Mouse (Mus musculus): ENCODE measurements around the gene Arhgef6. TPM values are rescaled to one million over a fixed set of nuclear protein-coding genes. Genes with fewer than 3 reads are reported as not detected.
A peak's percentile ranks its signal among the peaks of the same experiment; 100 is the strongest.

Gene Arhgef6
- polyA plus RNA-seq, 1 experiment from 2014 or later: 9.4 TPM

DNA sequence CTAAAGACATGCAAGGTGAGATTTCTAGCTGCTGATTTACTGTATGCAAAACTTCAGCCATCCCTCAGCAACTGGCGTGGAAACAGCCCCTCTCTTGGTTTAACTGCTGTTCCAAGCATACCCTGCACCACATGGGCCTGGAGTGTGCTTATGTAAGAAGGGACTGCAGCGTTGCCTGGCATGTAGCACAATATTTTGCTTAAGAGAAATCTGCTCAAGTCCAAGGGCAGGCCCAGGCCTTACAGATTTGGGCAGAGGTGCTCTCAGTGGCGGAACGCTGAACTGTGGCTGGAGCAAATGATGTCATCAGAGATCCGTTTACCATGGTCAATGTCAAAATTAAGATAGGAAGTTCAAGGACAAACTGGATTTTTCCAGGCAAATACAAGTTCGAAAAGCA is 13.6 kb downstream of the Arhgef6 start:
- Histone ChIP-seq H3K4me1 (ENCODE audit: control insufficient read depth, insufficient read depth, low read length) (no peaks in the 10 kb centered on the region), H3K4me2 (ENCODE audit: low read length) (no peak overlapping the region), H3K27ac (replicated peaks; ENCODE audit: low read depth, low read length) (no peak overlapping the region), H3K4me3 (replicated peaks; ENCODE audit: low read depth, low read length) (no peak overlapping the region), H3K36me3 (ENCODE audit: control insufficient read depth, insufficient read depth, low read length) (no peaks in the 10 kb centered on the region), H3K9me3 (ENCODE audit: control insufficient read depth, low read length) (no peaks in the 10 kb centered on the region), H3K9ac (replicated peaks; ENCODE audit: low read length) (no peak overlapping the region), H3K27me3 (ENCODE audit: control insufficient read depth, insufficient read depth, low read length) (no peaks in the 10 kb centered on the region)
- WGBS: 80% methylated on average over 6 of the region's 6 CpGs
- DNase-seq (no peak), ATAC-seq (ENCODE audit: low FRiP score, low TSS enrichment) (no peak)

DNA sequence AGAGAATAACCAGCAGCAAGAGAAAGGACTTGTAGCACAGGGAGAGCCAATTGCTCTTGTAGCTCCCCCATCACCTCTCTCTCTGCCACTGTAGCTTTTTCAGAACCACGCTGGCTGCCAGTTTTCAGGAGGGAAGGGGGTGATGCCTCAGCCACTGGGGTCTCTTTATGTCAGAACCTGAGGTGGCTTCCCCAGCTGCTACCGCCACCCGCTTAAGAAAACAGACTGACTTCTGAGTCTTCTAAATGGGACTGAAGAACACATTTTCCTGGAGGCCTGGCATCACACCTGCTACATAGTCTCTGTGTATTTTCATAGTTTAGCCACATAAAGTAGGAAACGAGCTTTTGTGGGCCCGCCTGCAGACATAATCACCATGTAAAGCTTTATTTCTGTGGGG is 26.5 kb downstream of the Arhgef6 start:
- H3K4me1 ChIP-seq (ENCODE audit: control insufficient read depth, insufficient read depth, low read length): no peaks in the 10 kb centered on the region
- WGBS: 81% methylated on average over 5 of the region's 5 CpGs
- ATAC-seq (ENCODE audit: low FRiP score, low TSS enrichment): no peak

DNA sequence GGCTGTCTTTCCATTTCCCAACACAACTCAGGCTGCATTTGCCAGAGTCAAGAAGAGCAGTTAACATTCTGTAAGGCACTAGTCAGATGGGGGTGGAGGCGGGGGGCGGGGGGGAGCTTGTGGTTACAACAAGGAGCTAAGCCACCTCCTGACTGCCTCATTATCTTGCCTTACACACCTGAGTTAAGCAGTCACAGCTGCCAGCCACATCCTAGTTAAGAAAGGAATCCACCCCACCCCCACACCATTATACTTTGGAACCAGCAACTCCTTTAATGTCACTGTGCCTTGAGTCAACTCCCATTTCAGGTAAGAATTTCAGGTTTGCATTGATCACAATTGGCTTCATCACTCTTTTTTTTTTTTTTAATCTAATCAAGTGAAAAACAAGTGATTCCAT is 28.5 kb downstream of the Arhgef6 start:
- no peak overlapping the region for H3K4me2 ChIP-seq (ENCODE audit: low read length)
- H3K9me3 ChIP-seq (ENCODE audit: control insufficient read depth, low read length): no peaks in the 10 kb centered on the region
- H3K4me3 ChIP-seq (replicated peaks; ENCODE audit: low read depth, low read length): no peak overlapping the region
- 76% methylated on average over 2 of the region's 2 CpGs for WGBS
- DNase-seq (no peak), ATAC-seq (ENCODE audit: low FRiP score, low TSS enrichment) (no peak)
- H3K36me3 ChIP-seq (ENCODE audit: control insufficient read depth, insufficient read depth, low read length): no peaks in the 10 kb centered on the region
- no peak overlapping the region for H3K27ac ChIP-seq (replicated peaks; ENCODE audit: low read depth, low read length)
- H3K4me1 ChIP-seq (ENCODE audit: control insufficient read depth, insufficient read depth, low read length): no peaks in the 10 kb centered on the region
- no peak overlapping the region for H3K9ac ChIP-seq (replicated peaks; ENCODE audit: low read length)
- H3K27me3 ChIP-seq (ENCODE audit: control insufficient read depth, insufficient read depth, low read length): no peaks in the 10 kb centered on the region

More for the DNA sequence above, 26.5 kb downstream of the Arhgef6 start:
- Histone ChIP-seq H3K36me3 (ENCODE audit: control insufficient read depth, insufficient read depth, low read length) (no peaks in the 10 kb centered on the region), H3K4me2 (ENCODE audit: low read length) (no peak overlapping the region), H3K9me3 (ENCODE audit: control insufficient read depth, low read length) (no peaks in the 10 kb centered on the region), H3K4me3 (replicated peaks; ENCODE audit: low read depth, low read length) (no peak overlapping the region), H3K27ac (replicated peaks; ENCODE audit: low read depth, low read length) (no peak overlapping the region), H3K27me3 (ENCODE audit: control insufficient read depth, insufficient read depth, low read length) (no peaks in the 10 kb centered on the region), H3K9ac (replicated peaks; ENCODE audit: low read length) (no peak overlapping the region)
- DNase-seq: no peak

DNA sequence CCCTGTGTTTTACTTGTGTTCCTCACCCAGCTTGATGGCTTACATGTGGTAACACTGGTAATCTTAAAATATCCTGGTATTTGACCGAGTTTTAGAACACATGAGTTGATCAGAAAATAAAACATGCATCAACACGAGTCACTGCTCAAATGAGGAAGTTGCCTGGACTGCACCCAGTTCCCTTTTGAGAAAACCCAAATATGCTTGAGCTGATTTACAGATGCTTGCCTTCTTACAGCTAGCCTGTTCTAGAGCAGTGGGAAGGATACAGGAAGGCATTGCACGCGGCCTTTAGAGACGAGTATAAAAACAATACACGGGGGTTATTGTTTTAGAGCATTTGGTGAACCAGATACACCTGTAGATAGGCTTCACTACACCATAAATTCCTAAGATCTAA is 31.8 kb downstream of the Arhgef6 start:
- H3K4me1 ChIP-seq (ENCODE audit: control insufficient read depth, insufficient read depth, low read length): no peaks in the 10 kb centered on the region
- no peak overlapping the region for H3K9ac ChIP-seq (replicated peaks; ENCODE audit: low read length)
- ATAC-seq (ENCODE audit: low FRiP score, low TSS enrichment) (no peak), DNase-seq (no peak)
- H3K4me2 ChIP-seq (ENCODE audit: low read length): no peak overlapping the region
- 87% methylated on average over 6 of the region's 6 CpGs for WGBS
- no peak overlapping the region for H3K27ac ChIP-seq (replicated peaks; ENCODE audit: low read depth, low read length)
- H3K4me3 ChIP-seq (replicated peaks; ENCODE audit: low read depth, low read length): no peak overlapping the region
- H3K27me3 ChIP-seq (ENCODE audit: control insufficient read depth, insufficient read depth, low read length): no peaks in the 10 kb centered on the region
- no peaks in the 10 kb centered on the region for H3K9me3 ChIP-seq (ENCODE audit: control insufficient read depth, low read length)
- no peaks in the 10 kb centered on the region for H3K36me3 ChIP-seq (ENCODE audit: control insufficient read depth, insufficient read depth, low read length)

DNA sequence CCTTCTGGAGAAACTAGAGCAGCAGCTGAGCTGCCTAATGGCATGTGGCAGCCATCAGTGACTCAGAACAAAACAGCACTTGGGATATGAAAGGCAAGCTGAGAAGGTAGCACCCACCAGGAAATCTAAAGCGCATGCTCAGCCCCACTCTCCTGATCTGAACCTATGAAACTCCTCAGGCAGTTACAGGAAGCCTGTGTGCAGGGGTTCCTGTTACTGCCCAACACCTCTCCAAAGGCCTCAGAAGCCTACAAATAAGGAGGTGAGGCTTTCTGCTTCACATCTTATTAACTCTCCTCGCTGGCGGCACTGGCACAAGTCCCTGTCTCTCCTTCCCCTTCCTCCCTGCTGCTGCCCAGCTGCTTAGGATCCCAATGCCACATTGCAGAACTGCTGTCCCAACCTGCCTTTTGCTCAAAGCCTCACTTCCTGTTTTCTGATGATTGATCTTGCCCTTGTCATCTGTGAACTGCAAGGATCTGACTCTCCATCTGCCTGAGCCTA is 33.7 kb downstream of the Arhgef6 start:
- Histone ChIP-seq H3K36me3 (ENCODE audit: control insufficient read depth, insufficient read depth, low read length) (no peaks in the 10 kb centered on the region), H3K27ac (replicated peaks; ENCODE audit: low read depth, low read length) (no peak overlapping the region), H3K9ac (replicated peaks; ENCODE audit: low read length) (no peak overlapping the region), H3K27me3 (ENCODE audit: control insufficient read depth, insufficient read depth, low read length) (no peaks in the 10 kb centered on the region), H3K9me3 (ENCODE audit: control insufficient read depth, low read length) (no peaks in the 10 kb centered on the region), H3K4me1 (ENCODE audit: control insufficient read depth, insufficient read depth, low read length) (no peaks in the 10 kb centered on the region), H3K4me3 (replicated peaks; ENCODE audit: low read depth, low read length) (no peak overlapping the region), H3K4me2 (ENCODE audit: low read length) (no peak overlapping the region)
- ATAC-seq (ENCODE audit: low FRiP score, low TSS enrichment) (no peak), DNase-seq (no peak)
- 89% methylated on average over 3 of the region's 3 CpGs for WGBS

DNA sequence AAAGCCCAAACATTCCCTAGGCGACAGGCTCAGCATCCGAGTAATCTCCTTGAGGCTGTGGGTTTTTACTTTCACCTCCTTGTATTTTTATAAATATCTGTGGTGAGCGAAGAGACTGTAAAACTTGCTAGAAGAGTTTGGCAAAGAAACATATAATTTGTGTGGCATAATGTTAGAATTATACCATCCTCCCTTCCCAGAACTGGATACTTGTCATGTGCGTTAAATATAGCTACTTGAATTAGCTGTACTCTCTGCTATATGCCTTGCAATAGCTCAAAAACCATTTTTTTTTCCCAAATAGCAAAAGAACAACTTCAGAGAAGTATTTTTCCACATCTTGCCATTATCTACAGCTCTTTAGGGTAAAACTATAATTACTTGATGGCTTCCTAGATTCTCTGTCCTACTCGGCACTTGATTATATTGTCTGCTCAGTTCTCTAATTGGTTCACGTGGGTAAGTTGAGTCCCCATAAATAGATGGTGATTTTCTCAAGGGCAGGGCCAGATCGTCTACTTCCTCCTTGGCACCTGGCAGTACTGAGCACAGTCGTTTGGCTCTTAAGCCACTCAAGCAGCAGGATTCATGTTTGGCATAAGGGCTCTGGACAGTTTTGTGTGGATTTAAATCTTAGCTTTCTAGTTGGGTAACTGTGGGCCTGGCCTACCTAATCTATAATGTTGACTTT is 35.2 kb downstream of the Arhgef6 start:
- WGBS: 84% methylated on average over 8 of the region's 8 CpGs
- H3K27ac ChIP-seq (replicated peaks; ENCODE audit: low read depth, low read length): no peak overlapping the region

DNA sequence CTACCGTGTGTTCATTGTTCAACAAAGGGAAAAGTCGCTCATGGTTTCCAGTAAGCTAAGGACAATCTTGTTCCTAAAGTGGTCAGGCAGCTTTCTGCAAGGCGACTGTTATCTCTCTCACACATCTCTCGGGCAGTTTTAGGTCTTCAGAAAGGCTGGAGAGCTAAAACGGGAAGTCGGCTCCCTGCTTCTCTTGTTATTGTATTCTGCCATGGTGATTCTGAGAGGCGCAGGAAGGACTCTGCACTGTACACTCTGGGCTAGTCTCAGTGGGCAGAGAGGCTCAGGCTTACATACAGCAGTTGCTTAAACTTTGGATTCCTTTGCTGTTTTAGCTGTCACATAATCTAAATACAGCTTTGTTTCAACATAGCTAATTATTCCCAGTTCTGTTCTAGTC is 39.6 kb downstream of the Arhgef6 start:
- Histone ChIP-seq H3K4me1 (ENCODE audit: control insufficient read depth, insufficient read depth, low read length) (no peaks in the 10 kb centered on the region), H3K36me3 (ENCODE audit: control insufficient read depth, insufficient read depth, low read length) (no peaks in the 10 kb centered on the region), H3K4me3 (replicated peaks; ENCODE audit: low read depth, low read length) (no peak overlapping the region), H3K27me3 (ENCODE audit: control insufficient read depth, insufficient read depth, low read length) (no peaks in the 10 kb centered on the region), H3K4me2 (ENCODE audit: low read length) (no peak overlapping the region), H3K9me3 (ENCODE audit: control insufficient read depth, low read length) (no peaks in the 10 kb centered on the region), H3K27ac (replicated peaks; ENCODE audit: low read depth, low read length) (no peak overlapping the region), H3K9ac (replicated peaks; ENCODE audit: low read length) (no peak overlapping the region)
- ATAC-seq (ENCODE audit: low FRiP score, low TSS enrichment) (no peak), DNase-seq (no peak)
- 79% methylated on average over 7 of the region's 7 CpGs for WGBS

More for the DNA sequence above, 35.2 kb downstream of the Arhgef6 start:
- Histone ChIP-seq H3K36me3 (ENCODE audit: control insufficient read depth, insufficient read depth, low read length) (no peaks in the 10 kb centered on the region), H3K27me3 (ENCODE audit: control insufficient read depth, insufficient read depth, low read length) (no peaks in the 10 kb centered on the region), H3K9me3 (ENCODE audit: control insufficient read depth, low read length) (no peaks in the 10 kb centered on the region), H3K4me2 (ENCODE audit: low read length) (no peak overlapping the region), H3K4me1 (ENCODE audit: control insufficient read depth, insufficient read depth, low read length) (no peaks in the 10 kb centered on the region), H3K9ac (replicated peaks; ENCODE audit: low read length) (no peak overlapping the region), H3K4me3 (replicated peaks; ENCODE audit: low read depth, low read length) (no peak overlapping the region)
- DNase-seq (no peak), ATAC-seq (ENCODE audit: low FRiP score, low TSS enrichment) (no peak)

DNA sequence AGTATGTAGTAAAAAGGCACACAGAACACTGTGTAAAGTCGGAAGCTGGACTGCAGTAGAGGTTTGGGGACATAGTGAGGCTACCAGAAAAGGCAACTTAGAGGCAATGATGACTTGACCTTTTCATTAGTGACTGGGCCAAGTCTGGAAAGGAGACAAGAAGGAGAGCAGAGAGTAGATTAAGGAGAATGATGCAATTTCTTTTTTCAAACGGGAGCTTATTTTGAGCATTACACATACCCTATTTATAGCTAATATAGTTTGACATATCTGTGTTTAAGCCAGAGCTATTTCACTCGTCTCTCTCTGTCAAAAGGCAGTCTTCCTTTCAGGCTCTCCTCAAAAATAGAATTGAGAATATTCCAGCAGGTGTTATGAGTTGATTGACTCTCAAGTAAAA is 50.1 kb downstream of the Arhgef6 start:
- no peaks in the 10 kb centered on the region for H3K27me3 ChIP-seq (ENCODE audit: control insufficient read depth, insufficient read depth, low read length)
- no peaks in the 10 kb centered on the region for H3K4me1 ChIP-seq (ENCODE audit: control insufficient read depth, insufficient read depth, low read length)
- H3K27ac ChIP-seq (replicated peaks; ENCODE audit: low read depth, low read length): no peak overlapping the region
- no peak for ATAC-seq (ENCODE audit: low FRiP score, low TSS enrichment)
- WGBS: 70% methylated on average over 3 of the region's 3 CpGs
- no peak overlapping the region for H3K4me2 ChIP-seq (ENCODE audit: low read length)
- no peaks in the 10 kb centered on the region for H3K36me3 ChIP-seq (ENCODE audit: control insufficient read depth, insufficient read depth, low read length)
- H3K9me3 ChIP-seq (ENCODE audit: control insufficient read depth, low read length): no peaks in the 10 kb centered on the region
- no peak for DNase-seq
- H3K9ac ChIP-seq (replicated peaks; ENCODE audit: low read length): no peak overlapping the region
- H3K4me3 ChIP-seq (replicated peaks; ENCODE audit: low read depth, low read length): no peak overlapping the region

DNA sequence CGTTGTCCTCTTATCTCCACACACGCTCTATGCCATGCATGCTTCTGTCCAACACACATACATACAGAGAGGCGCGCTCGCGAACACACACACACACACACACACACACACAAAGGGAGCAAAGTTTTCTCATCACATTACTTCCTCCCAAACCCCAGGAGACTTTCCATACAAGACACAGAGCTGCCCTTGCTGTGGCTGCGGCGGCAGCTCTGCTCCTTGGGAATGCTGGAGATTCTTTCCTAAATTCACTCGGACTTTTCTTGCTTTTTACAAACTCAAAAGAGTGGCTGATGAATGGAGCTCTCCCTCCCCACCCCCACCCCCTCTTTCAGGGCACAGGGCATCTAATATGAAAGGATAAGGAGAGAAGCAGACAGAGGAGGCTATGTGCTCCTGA is 52.2 kb downstream of the Arhgef6 start:
- Histone ChIP-seq H3K27ac (replicated peaks; ENCODE audit: low read depth, low read length) (no peak overlapping the region), H3K4me1 (ENCODE audit: control insufficient read depth, insufficient read depth, low read length) (no peaks in the 10 kb centered on the region), H3K9me3 (ENCODE audit: control insufficient read depth, low read length) (no peaks in the 10 kb centered on the region), H3K9ac (replicated peaks; ENCODE audit: low read length) (no peak overlapping the region), H3K4me3 (replicated peaks; ENCODE audit: low read depth, low read length) (no peak overlapping the region), H3K4me2 (ENCODE audit: low read length) (no peak overlapping the region), H3K27me3 (ENCODE audit: control insufficient read depth, insufficient read depth, low read length) (no peaks in the 10 kb centered on the region), H3K36me3 (ENCODE audit: control insufficient read depth, insufficient read depth, low read length) (no peaks in the 10 kb centered on the region)
- DNase-seq (peak; percentile 11), ATAC-seq (ENCODE audit: low FRiP score, low TSS enrichment) (no peak)
- 55% methylated on average over 9 of the region's 9 CpGs for WGBS

All from midbrain, embryonic 14.5 days (tissue).